Mouse (Mus musculus): ENCODE data around the gene Dscam. TPM values are rescaled to one million over a fixed set of nuclear protein-coding genes. Genes with fewer than 3 reads are reported as not detected.

Dscam gene
- polyA plus RNA-seq (2014; fragmentation: Nextera tagmentation; extraction: Ambion mirVana): 0.50 and 0.81 TPM in 2 replicates

- H3K4me2 ChIP-seq (ENCODE audit: low read depth, low read length): peak within 1 kb of the TSS; percentile 98
- WGBS: under 1% methylated on average over 27 of the region's 60 CpGs
- no peaks in the 10 kb centered on the region for H3K9me3 ChIP-seq (replicated peaks; ENCODE audit: control insufficient read depth, low read length)
- H3K4me3 ChIP-seq (ENCODE audit: low read depth, low read length): peak within 1 kb of the TSS; percentile 53
- H3K36me3 ChIP-seq (replicated peaks; ENCODE audit: control insufficient read depth, insufficient read depth, low read depth, low read length): no peaks in the 10 kb centered on the region
- ATAC-seq (replicated peaks; ENCODE audit: insufficient number of reproducible peaks, low FRiP score, low TSS enrichment, low read depth) (peak; percentile 68), DNase-seq (ENCODE audit: low spot score) (peak; percentile 59)
- no peak within 1 kb of the TSS for H3K27ac ChIP-seq (replicated peaks; ENCODE audit: low read depth, low read length)
- H3K9ac ChIP-seq (replicated peaks; ENCODE audit: low read length): peak within 1 kb of the TSS; percentile 48
- H3K4me1 ChIP-seq (ENCODE audit: control insufficient read depth, insufficient read depth, low read length): no peaks in the 10 kb centered on the region; the same call in 1 of the 2 replicates
- H3K27me3 ChIP-seq (ENCODE audit: control insufficient read depth, insufficient read depth, low read length): peaks cover 36% of the 10 kb centered on the region
These were observed at the start of gene Dscam for GRCm38 (mm10) chr16:97170513-97171081. Gene Dscam, minus strand, starts transcription at chr16:97170752.

- Histone ChIP-seq H3K36me3 (replicated peaks; ENCODE audit: control insufficient read depth, insufficient read depth, low read depth, low read length) (no peaks in the 10 kb centered on the region), H3K4me3 (ENCODE audit: low read depth, low read length) (no peak overlapping the region), H3K27ac (replicated peaks; ENCODE audit: low read depth, low read length) (no peak overlapping the region), H3K27me3 (ENCODE audit: control insufficient read depth, insufficient read depth, low read length) (no peaks in the 10 kb centered on the region), H3K9ac (replicated peaks; ENCODE audit: low read length) (no peak overlapping the region), H3K4me2 (ENCODE audit: low read depth, low read length) (no peak overlapping the region), H3K9me3 (replicated peaks; ENCODE audit: control insufficient read depth, low read length) (no peaks in the 10 kb centered on the region), H3K4me1 (ENCODE audit: control insufficient read depth, insufficient read depth, low read length) (no peaks in the 10 kb centered on the region)
- ATAC-seq (replicated peaks; ENCODE audit: insufficient number of reproducible peaks, low FRiP score, low TSS enrichment, low read depth) (no peak), DNase-seq (ENCODE audit: low spot score) (no peak)
- 45% methylated on average over 2 of the region's 2 CpGs for WGBS
These were observed 48.8 kb upstream of the Dscam start for GRCm38 (mm10) chr16:97219381-97219780.

GRCm38 (mm10) chr16:97209997-97210396 is 39.4 kb upstream of the Dscam start:
- Histone ChIP-seq H3K4me1 (ENCODE audit: control insufficient read depth, insufficient read depth, low read length) (no peaks in the 10 kb centered on the region), H3K27ac (replicated peaks; ENCODE audit: low read depth, low read length) (no peak overlapping the region), H3K27me3 (ENCODE audit: control insufficient read depth, insufficient read depth, low read length) (no peaks in the 10 kb centered on the region), H3K4me3 (ENCODE audit: low read depth, low read length) (no peak overlapping the region), H3K9ac (replicated peaks; ENCODE audit: low read length) (no peak overlapping the region), H3K9me3 (replicated peaks; ENCODE audit: control insufficient read depth, low read length) (no peaks in the 10 kb centered on the region), H3K4me2 (ENCODE audit: low read depth, low read length) (no peak overlapping the region), H3K36me3 (replicated peaks; ENCODE audit: control insufficient read depth, insufficient read depth, low read depth, low read length) (no peaks in the 10 kb centered on the region)
- DNase-seq (ENCODE audit: low spot score) (no peak), ATAC-seq (replicated peaks; ENCODE audit: insufficient number of reproducible peaks, low FRiP score, low TSS enrichment, low read depth) (no peak)
- WGBS: 65% methylated on average over 5 of the region's 5 CpGs

GRCm38 (mm10) chr16:97208276-97208675 is 37.7 kb upstream of the Dscam start:
- no peak overlapping the region for H3K27ac ChIP-seq (replicated peaks; ENCODE audit: low read depth, low read length)
- no peak overlapping the region for H3K4me3 ChIP-seq (ENCODE audit: low read depth, low read length)
- H3K27me3 ChIP-seq (ENCODE audit: control insufficient read depth, insufficient read depth, low read length): no peaks in the 10 kb centered on the region
- WGBS: 81% methylated on average over 2 of the region's 2 CpGs
- H3K4me1 ChIP-seq (ENCODE audit: control insufficient read depth, insufficient read depth, low read length): no peaks in the 10 kb centered on the region
- ATAC-seq (replicated peaks; ENCODE audit: insufficient number of reproducible peaks, low FRiP score, low TSS enrichment, low read depth) (no peak), DNase-seq (ENCODE audit: low spot score) (no peak)
- no peaks in the 10 kb centered on the region for H3K36me3 ChIP-seq (replicated peaks; ENCODE audit: control insufficient read depth, insufficient read depth, low read depth, low read length)
- H3K9me3 ChIP-seq (replicated peaks; ENCODE audit: control insufficient read depth, low read length): no peaks in the 10 kb centered on the region
- H3K9ac ChIP-seq (replicated peaks; ENCODE audit: low read length): no peak overlapping the region
- H3K4me2 ChIP-seq (ENCODE audit: low read depth, low read length): no peak overlapping the region

GRCm38 (mm10) chr16:97204090-97204489 is 33.5 kb upstream of the Dscam start:
- H3K4me1 ChIP-seq (ENCODE audit: control insufficient read depth, insufficient read depth, low read length): no peaks in the 10 kb centered on the region
- H3K36me3 ChIP-seq (replicated peaks; ENCODE audit: control insufficient read depth, insufficient read depth, low read depth, low read length): no peaks in the 10 kb centered on the region
- no peak overlapping the region for H3K27ac ChIP-seq (replicated peaks; ENCODE audit: low read depth, low read length)
- ATAC-seq (replicated peaks; ENCODE audit: insufficient number of reproducible peaks, low FRiP score, low TSS enrichment, low read depth) (no peak), DNase-seq (ENCODE audit: low spot score) (no peak)
- H3K27me3 ChIP-seq (ENCODE audit: control insufficient read depth, insufficient read depth, low read length): no peaks in the 10 kb centered on the region
- H3K4me2 ChIP-seq (ENCODE audit: low read depth, low read length): no peak overlapping the region
- H3K9me3 ChIP-seq (replicated peaks; ENCODE audit: control insufficient read depth, low read length): no peaks in the 10 kb centered on the region
- no peak overlapping the region for H3K9ac ChIP-seq (replicated peaks; ENCODE audit: low read length)
- no peak overlapping the region for H3K4me3 ChIP-seq (ENCODE audit: low read depth, low read length)
- 85% methylated on average over 2 of the region's 2 CpGs for WGBS

GRCm38 (mm10) chr16:97203554-97203953 is 33.0 kb upstream of the Dscam start:
- H3K9me3 ChIP-seq (replicated peaks; ENCODE audit: control insufficient read depth, low read length): no peaks in the 10 kb centered on the region
- H3K27ac ChIP-seq (replicated peaks; ENCODE audit: low read depth, low read length): no peak overlapping the region
- H3K4me2 ChIP-seq (ENCODE audit: low read depth, low read length): no peak overlapping the region
- no peaks in the 10 kb centered on the region for H3K27me3 ChIP-seq (ENCODE audit: control insufficient read depth, insufficient read depth, low read length)
- ATAC-seq (replicated peaks; ENCODE audit: insufficient number of reproducible peaks, low FRiP score, low TSS enrichment, low read depth): no peak
- no peaks in the 10 kb centered on the region for H3K36me3 ChIP-seq (replicated peaks; ENCODE audit: control insufficient read depth, insufficient read depth, low read depth, low read length)
- DNase-seq (ENCODE audit: low spot score): no peak
- no peak overlapping the region for H3K4me3 ChIP-seq (ENCODE audit: low read depth, low read length)
- no peaks in the 10 kb centered on the region for H3K4me1 ChIP-seq (ENCODE audit: control insufficient read depth, insufficient read depth, low read length)
- WGBS: 81% methylated on average over 2 of the region's 2 CpGs
- no peak overlapping the region for H3K9ac ChIP-seq (replicated peaks; ENCODE audit: low read length)

DNA sequence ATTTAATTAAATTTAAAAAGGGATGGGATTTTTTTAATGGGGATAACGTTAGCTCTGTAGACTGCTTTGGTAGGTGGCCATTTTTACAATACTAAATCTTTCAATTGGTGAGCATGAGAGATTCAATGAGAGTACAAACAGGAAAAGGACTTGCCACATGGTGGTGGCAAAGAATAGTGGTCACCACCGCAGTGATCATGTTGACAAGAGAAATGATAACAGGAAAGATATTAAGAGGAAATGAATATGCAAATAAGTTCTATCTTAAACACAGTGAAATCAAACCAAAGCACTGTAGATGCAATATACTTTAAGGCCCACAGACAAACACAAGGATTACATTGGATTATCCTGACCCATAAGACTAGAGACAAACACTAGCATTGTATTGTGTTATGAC is 24.1 kb upstream of the Dscam start:
- H3K4me3 ChIP-seq (ENCODE audit: low read depth, low read length): no peak overlapping the region
- DNase-seq (ENCODE audit: low spot score): no peak
- 73% methylated on average over 2 of the region's 2 CpGs for WGBS

GRCm38 (mm10) chr16:97194179-97194578 is 23.6 kb upstream of the Dscam start:
- H3K9ac ChIP-seq (replicated peaks; ENCODE audit: low read length): no peak overlapping the region
- H3K9me3 ChIP-seq (replicated peaks; ENCODE audit: control insufficient read depth, low read length): no peaks in the 10 kb centered on the region
- ATAC-seq (replicated peaks; ENCODE audit: insufficient number of reproducible peaks, low FRiP score, low TSS enrichment, low read depth): no peak
- H3K27ac ChIP-seq (replicated peaks; ENCODE audit: low read depth, low read length): no peak overlapping the region
- no peak for DNase-seq (ENCODE audit: low spot score)
- no peak overlapping the region for H3K4me2 ChIP-seq (ENCODE audit: low read depth, low read length)
- H3K4me3 ChIP-seq (ENCODE audit: low read depth, low read length): no peak overlapping the region
- no peaks in the 10 kb centered on the region for H3K36me3 ChIP-seq (replicated peaks; ENCODE audit: control insufficient read depth, insufficient read depth, low read depth, low read length)
- 94% methylated on average over 1 of the region's 1 CpGs for WGBS
- H3K27me3 ChIP-seq (ENCODE audit: control insufficient read depth, insufficient read depth, low read length): no peaks in the 10 kb centered on the region
- H3K4me1 ChIP-seq (ENCODE audit: control insufficient read depth, insufficient read depth, low read length): no peaks in the 10 kb centered on the region

More for the DNA sequence above, 24.1 kb upstream of the Dscam start:
- Histone ChIP-seq H3K4me2 (ENCODE audit: low read depth, low read length) (no peak overlapping the region), H3K4me1 (ENCODE audit: control insufficient read depth, insufficient read depth, low read length) (no peaks in the 10 kb centered on the region), H3K9ac (replicated peaks; ENCODE audit: low read length) (no peak overlapping the region), H3K36me3 (replicated peaks; ENCODE audit: control insufficient read depth, insufficient read depth, low read depth, low read length) (no peaks in the 10 kb centered on the region), H3K27me3 (ENCODE audit: control insufficient read depth, insufficient read depth, low read length) (no peaks in the 10 kb centered on the region), H3K9me3 (replicated peaks; ENCODE audit: control insufficient read depth, low read length) (no peaks in the 10 kb centered on the region), H3K27ac (replicated peaks; ENCODE audit: low read depth, low read length) (no peak overlapping the region)
- ATAC-seq (replicated peaks; ENCODE audit: insufficient number of reproducible peaks, low FRiP score, low TSS enrichment, low read depth): no peak
